Mouse (Mus musculus) embryonic facial prominence, embryonic 14.5 days (tissue): ENCODE data around the gene Vmn2r41. TPM values are rescaled to one million over a fixed set of nuclear protein-coding genes. Genes with fewer than 3 reads are reported as not detected.
"Not testable (repeated sequence)": the region's sequence is repeated elsewhere in the genome, so short reads cannot be mapped to it uniquely, and the experiment has no call there.

Experiments
- ATAC-seq: fragments of 200-750 bp; cut with Nextera tagmentation; 2 replicates; pipeline ENCODE4 v1.8.0; 2017; ENCODE audit warnings: low read depth, moderate number of reproducible peaks, moderate TSS enrichment
- DNase-seq: peaks from one replicate; pipeline ENCODE4 v3.0.0-alpha.2; 2015; ENCODE audit warnings: low spot score
- H3K27ac ChIP-seq: fragments of 300-500 bp; sonication (generic); replicated peaks from 2 replicates; pipeline ENCODE4 v1.5.1; 2014; ENCODE audit warnings: low read depth, mild to moderate bottlenecking, low read length, moderate library complexity
- H3K27me3 ChIP-seq: fragments of 300-500 bp; sonication (generic); replicated peaks from 2 replicates; pipeline ENCODE4 v1.6.1; 2014; ENCODE audit warnings: low read length; ENCODE audit not compliant: control insufficient read depth, insufficient read depth
- H3K36me3 ChIP-seq: fragments of 300-500 bp; sonication (generic); 2 replicates; pipeline ENCODE4 v1.6.1; 2014; ENCODE audit warnings: low read length, mixed read lengths; ENCODE audit not compliant: control insufficient read depth, insufficient read depth
- H3K4me1 ChIP-seq: fragments of 300-500 bp; sonication (generic); 2 replicates; pipeline ENCODE4 v1.6.1; 2014; ENCODE audit warnings: antibody characterized with exemption, low read length; ENCODE audit not compliant: control insufficient read depth, insufficient read depth
- H3K4me2 ChIP-seq: fragments of 300-500 bp; sonication (generic); 2 replicates; pipeline ENCODE4 v1.6.1; 2014; ENCODE audit warnings: low read depth, mild to moderate bottlenecking, low read length, moderate library complexity, mixed read lengths
- H3K4me3 ChIP-seq: fragments of 300-500 bp; sonication (generic); 2 replicates; pipeline ENCODE4 v1.5.1; 2014; ENCODE audit warnings: low read depth, mild to moderate bottlenecking, low read length
- H3K9ac ChIP-seq: fragments of 300-500 bp; sonication (generic); 2 replicates; pipeline ENCODE4 v1.6.1; 2014; ENCODE audit warnings: low read depth, mild to moderate bottlenecking, low read length, moderate library complexity, mixed read lengths
- H3K9me3 ChIP-seq: fragments of 300-500 bp; sonication (generic); 2 replicates; pipeline ENCODE4 v1.6.1; 2016; ENCODE audit warnings: low read length; ENCODE audit not compliant: control insufficient read depth
- WGBS: fragments of 180-500 bp; shearing (Covaris S2); extraction: QIAGEN DNeasy Blood & Tissue Kit; methylation state at CpG from one replicate; pipeline ENCODE4 v1.1.7; 2014; 5-methylcytosine and 5-hydroxymethylcytosine counted together
- polyA plus RNA-seq: library from polyadenylated mRNA; unstranded; fragments of >200 nt; fragmentation: Nextera tagmentation; extraction: Ambion mirVana; gene quantifications from 2 replicates; pipeline ENCODE4 v1.2.1, GENCODE M21; 2014

Gene Vmn2r41
- not detected in 2 replicates for polyA plus RNA-seq

DNA sequence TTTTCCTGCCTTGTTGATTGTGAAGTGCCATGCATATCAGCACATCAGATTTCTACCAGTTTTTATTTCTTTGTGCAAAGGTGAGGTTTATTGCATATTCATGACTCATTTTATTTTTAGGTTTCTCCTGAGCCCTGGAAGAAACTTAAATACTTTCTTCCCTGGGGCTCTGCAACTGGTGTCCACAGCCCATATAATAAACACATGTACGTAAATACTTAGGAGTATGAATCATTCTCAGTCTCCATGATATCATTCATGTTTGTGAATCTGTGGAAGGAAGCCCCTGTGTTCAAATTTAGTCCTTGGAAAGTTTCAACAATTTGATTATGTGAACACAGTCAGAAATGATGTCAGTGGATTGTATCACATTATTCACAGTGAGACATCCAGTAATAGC lies at the start of gene Vmn2r41:
TSS of gene Vmn2r41 (minus strand) at position 101 of the 400 bp plus-strand sequence.
- ATAC-seq, H3K27ac ChIP-seq, H3K9ac ChIP-seq, H3K4me3 ChIP-seq, H3K36me3 ChIP-seq, H3K4me2 ChIP-seq, H3K27me3 ChIP-seq, H3K4me1 ChIP-seq, DNase-seq, H3K9me3 ChIP-seq: not testable (repeated sequence)
- WGBS = no CpG with 5 or more reads among the region's 1 CpGs

DNA sequence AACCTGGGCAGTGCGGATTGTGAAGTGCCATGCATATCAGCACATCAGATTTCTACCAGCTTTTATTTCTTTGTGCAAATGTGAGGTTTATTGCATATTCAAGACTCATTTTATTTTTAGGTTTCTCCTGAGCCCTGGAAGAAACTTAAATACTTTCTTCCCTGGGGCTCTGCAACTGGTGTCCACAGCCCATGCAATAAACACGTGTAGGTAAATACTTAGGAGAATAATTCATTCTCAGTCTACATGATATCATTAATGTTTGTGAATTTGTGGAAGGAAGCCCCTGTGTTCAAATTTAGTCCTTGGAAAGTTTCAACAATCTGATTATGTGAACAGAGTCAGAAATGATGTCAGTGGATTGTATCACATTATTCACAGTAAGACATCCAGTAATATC lies 38.8 kb upstream of the Vmn2r41 start, which contains the start of gene Vmn2r42:
TSS of gene Vmn2r42 (minus strand) at position 101 of the 400 bp plus-strand sequence.
- DNase-seq, ATAC-seq, H3K4me1 ChIP-seq, H3K9ac ChIP-seq, H3K27ac ChIP-seq, H3K9me3 ChIP-seq, H3K4me2 ChIP-seq, H3K36me3 ChIP-seq, H3K4me3 ChIP-seq, H3K27me3 ChIP-seq: not testable (repeated sequence)
- no CpG with 5 or more reads among the region's 2 CpGs for WGBS

GRCm38 (mm10) chr7:8092871-8093270 lies 68.6 kb downstream of the Vmn2r41 start:
- H3K4me2 ChIP-seq, ATAC-seq, H3K9ac ChIP-seq, DNase-seq, H3K27ac ChIP-seq, H3K36me3 ChIP-seq, H3K27me3 ChIP-seq, H3K4me1 ChIP-seq, H3K9me3 ChIP-seq, H3K4me3 ChIP-seq: not testable (repeated sequence)
- WGBS = 49% methylated on average over 11 of the region's 15 CpGs

Other genes with a start within 250 kb of the Vmn2r41 start
- not detected in 2 replicates for gene Vmn2r42, start 38.7 kb upstream of the Vmn2r41 start, polyA plus RNA-seq
- not detected in 2 replicates for gene Vmn2r43, start 98.9 kb upstream of the Vmn2r41 start, polyA plus RNA-seq
- not detected in 2 replicates for gene Vmn2r44, start 221.7 kb upstream of the Vmn2r41 start, polyA plus RNA-seq